Mouse (Mus musculus): Measurements from ENCODE around the gene Ptpre. TPM values are rescaled to one million over a fixed set of nuclear protein-coding genes. Genes with fewer than 3 reads are reported as not detected.
A peak's percentile ranks its signal among the peaks of the same experiment; 100 is the strongest.

Ptpre gene
- total and polyA plus RNA-seq, 3 experiments: 2.3 to 6.9 (median 3.7) TPM

- Histone ChIP-seq H3K9me3 (replicated peaks; ENCODE audit: low read length) (no peaks in the 10 kb centered on the region), H3K36me3 (replicated peaks in 1 of 2; ENCODE audit: control insufficient read depth in 1 of 2, insufficient read depth in 1 of 2, low read length in 1 of 2) (peaks cover 0 to 7% of the 10 kb centered on the region in 2 experiments), H3K4me1 (ENCODE audit: control insufficient read depth in 1 of 2, insufficient read depth in 2 of 2) (peaks cover 0 to 35% of the 10 kb centered on the region in 2 experiments; a peak in 3 of 4 replicates), H3K27ac (ENCODE audit: insufficient read depth, low read depth) (no peak overlapping the region), H3K4me2 (ENCODE audit: insufficient read depth, low read depth, poor library complexity, severe bottlenecking) (peak overlapping the region; percentile 76; the same call in 1 of the 2 replicates), H3K79me2 (replicated peaks; ENCODE audit: control insufficient read depth, extremely low read depth, insufficient read depth, poor library complexity, severe bottlenecking) (peaks cover 43% of the 10 kb centered on the region), H3K27me3 (replicated peaks) (no peaks in the 10 kb centered on the region), H3K4me3 (replicated peaks in 1 of 3; ENCODE audit: low read depth in 2 of 3, low read length in 2 of 3, poor library complexity in 1 of 3) (peak overlapping the region; percentile 31 to 94 (median 51)), H3K9ac (ENCODE audit: insufficient read depth, low read depth) (peak overlapping the region; percentile 80)
- dilution Hi-C loops (cut with MboI; ENCODE audit: extremely low pct_ligation_motif_present, extremely low pct_unique_long_range_greater_than_20kb, low sequenced_read_pairs): no loop called here
- peak; percentile 91 for DNase-seq (ENCODE audit: extremely low read depth)
- TF ChIP-seq CTCF (conservative IDR thresholded peaks at IDR 0.05 in 1 of 2, IDR thresholded peaks at IDR 0.05 in 1 of 2; ENCODE audit: low read depth in 2 of 2, low read length in 2 of 2) (no peak), ZMIZ1 (IDR thresholded peaks at IDR 0.05; ENCODE audit: low read depth, low read length) (no peak), UBTF (IDR thresholded peaks at IDR 0.05; ENCODE audit: low read depth, low read length) (no peak), MYC (IDR thresholded peaks at IDR 0.05; ENCODE audit: low read depth, low read length) (no peak), MEF2A (IDR thresholded peaks at IDR 0.05; ENCODE audit: borderline replicate concordance, low read depth, low read length) (no peak), MAX (IDR thresholded peaks at IDR 0.05; ENCODE audit: low read length) (no peak), TBP (conservative IDR thresholded peaks at IDR 0.05; ENCODE audit: low read depth, low read length) (peak; percentile 81), ELF1 (IDR thresholded peaks at IDR 0.05; ENCODE audit: low read depth, low read length) (no peak; the same call in 1 of the 2 replicates), MAZ (IDR thresholded peaks at IDR 0.05; ENCODE audit: low read depth, low read length) (no peak), RCOR1 (conservative IDR thresholded peaks at IDR 0.05; ENCODE audit: low read depth, low read length) (no peak), NELFE (IDR thresholded peaks at IDR 0.05; ENCODE audit: low read depth, low read length) (peak; percentile 50; the same call in 1 of the 2 replicates), KAT2A (IDR thresholded peaks at IDR 0.05; ENCODE audit: insufficient replicate concordance, low read length) (no peak), TCF12 (IDR thresholded peaks at IDR 0.05; ENCODE audit: low read depth, low read length) (peak; percentile 22; the same call in 1 of the 2 replicates), BHLHE40 (IDR thresholded peaks at IDR 0.05; ENCODE audit: low read depth, low read length) (no peak), POLR2A (IDR thresholded peaks at IDR 0.05; ENCODE audit: low read depth, low read length) (peak; percentile 73), HCFC1 (IDR thresholded peaks at IDR 0.05; ENCODE audit: low read depth, low read length) (no peak), MAFK (IDR thresholded peaks at IDR 0.05; ENCODE audit: insufficient replicate concordance, low read length) (0 out of 2 replicates have a peak, but pooled peaks have one; percentile 66), SMC3 (IDR thresholded peaks at IDR 0.05; ENCODE audit: low read depth, low read length) (no peak), E2F4 (IDR thresholded peaks at IDR 0.05; ENCODE audit: insufficient replicate concordance, low read depth, low read length) (0 out of 2 replicates have a peak, but pooled peaks have one; percentile 25), MXI1 (IDR thresholded peaks at IDR 0.05; ENCODE audit: low read depth, low read length) (no peak), SIN3A (IDR thresholded peaks at IDR 0.05; ENCODE audit: low read length) (peak; percentile 70; the same call in 1 of the 2 replicates)
- in situ Hi-C loops (cut with MboI; ENCODE audit: low pct_ligation_motif_present, low pct_unique_long_range_greater_than_20kb, low sequenced_read_pairs): no loop called here
These were observed 179.2 kb downstream of the Ptpre start for GRCm38 (mm10) chr7:135716445-135716877.
